Mouse (Mus musculus): ENCODE results near the gene Lrrc8c.

Gene Lrrc8c

GRCm38 (mm10) chr5:105547115-105547514, 27.9 kb downstream of the Lrrc8c start:
- no peak for DNase-seq (ENCODE audit: low spot score in 2 of 2)

GRCm38 (mm10) chr5:105551808-105552207, 32.6 kb downstream of the Lrrc8c start:
- no peak for DNase-seq (ENCODE audit: low spot score in 2 of 2)

- DNase-seq (ENCODE audit: low spot score in 2 of 2), result no peak
Observed at GRCm38 (mm10) chr5:105556291-105556690, 37.1 kb downstream of the Lrrc8c start.

GRCm38 (mm10) chr5:105557346-105557745, 38.2 kb downstream of the Lrrc8c start:
- DNase-seq (ENCODE audit: low spot score in 2 of 2), result no peak

GRCm38 (mm10) chr5:105557777-105558240, 38.6 kb downstream of the Lrrc8c start:
- DNase-seq (ENCODE audit: low spot score in 2 of 2), result peak; percentile 29 to 31

- no peak for DNase-seq (ENCODE audit: low spot score in 2 of 2)
Observed at GRCm38 (mm10) chr5:105558517-105558916, 39.3 kb downstream of the Lrrc8c start.

GRCm38 (mm10) chr5:105561926-105562325, 42.7 kb downstream of the Lrrc8c start:
- DNase-seq (ENCODE audit: low spot score in 2 of 2), result no peak

- no peak for DNase-seq (ENCODE audit: low spot score in 2 of 2)
Observed at GRCm38 (mm10) chr5:105564761-105565160, 45.6 kb downstream of the Lrrc8c start.

- DNase-seq (ENCODE audit: low spot score in 2 of 2), result no peak
Observed at GRCm38 (mm10) chr5:105565824-105566223, 46.6 kb downstream of the Lrrc8c start.

GRCm38 (mm10) chr5:105566852-105567412, 47.7 kb downstream of the Lrrc8c start:
- no peak for DNase-seq (ENCODE audit: low spot score in 2 of 2)

GRCm38 (mm10) chr5:105568043-105568747, 49.0 kb downstream of the Lrrc8c start:
- DNase-seq (ENCODE audit: low spot score in 2 of 2), result no peak

GRCm38 (mm10) chr5:105569168-105569567, 50.0 kb downstream of the Lrrc8c start:
- no peak for DNase-seq (ENCODE audit: low spot score in 2 of 2)

GRCm38 (mm10) chr5:105572160-105572692, 53.0 kb downstream of the Lrrc8c start:
- DNase-seq (ENCODE audit: low spot score in 2 of 2), result no peak

GRCm38 (mm10) chr5:105572876-105573275, 53.7 kb downstream of the Lrrc8c start:
- no peak for DNase-seq (ENCODE audit: low spot score in 2 of 2)

GRCm38 (mm10) chr5:105574835-105575234, 55.6 kb downstream of the Lrrc8c start:
- no peak for DNase-seq (ENCODE audit: low spot score in 2 of 2)

GRCm38 (mm10) chr5:105575839-105576238, 56.7 kb downstream of the Lrrc8c start:
- DNase-seq (ENCODE audit: low spot score in 2 of 2), result no peak

- DNase-seq (ENCODE audit: low spot score in 2 of 2), result no peak
Observed at GRCm38 (mm10) chr5:105580909-105581308, 61.7 kb downstream of the Lrrc8c start.

- DNase-seq (ENCODE audit: low spot score in 2 of 2), result no peak
Observed at GRCm38 (mm10) chr5:105585929-105586328, 66.7 kb downstream of the Lrrc8c start.

- DNase-seq (ENCODE audit: low spot score in 2 of 2), result no peak
Observed at GRCm38 (mm10) chr5:105586655-105587054, 67.5 kb downstream of the Lrrc8c start.

GRCm38 (mm10) chr5:105587471-105587870, 68.3 kb downstream of the Lrrc8c start:
- DNase-seq (ENCODE audit: low spot score in 2 of 2), result no peak

- DNase-seq (ENCODE audit: low spot score in 2 of 2), result no peak
Observed at GRCm38 (mm10) chr5:105588683-105589082, 69.5 kb downstream of the Lrrc8c start.

GRCm38 (mm10) chr5:105589119-105589518, 69.9 kb downstream of the Lrrc8c start:
- DNase-seq (ENCODE audit: low spot score in 2 of 2), result no peak

GRCm38 (mm10) chr5:105592396-105592795, 73.2 kb downstream of the Lrrc8c start:
- DNase-seq (ENCODE audit: low spot score in 2 of 2), result no peak
